Mouse (Mus musculus) right cerebral cortex, postnatal 14 days (tissue): ENCODE measurements at regions not wholly inside any gene's neighbourhood (a gene's known extent, or its start where the extent isn't known, plus 50 kb on each side); places are given as distances from the start of the nearest gene placed in this dataset.
A peak's percentile ranks its signal among the peaks of the same experiment; 100 is the strongest.
"Not testable (repeated sequence)": the region's sequence is repeated elsewhere in the genome, so short reads cannot be mapped to it uniquely, and the experiment has no call there.

Experiments used
- DNase-seq: peaks from one replicate; pipeline ENCODE4 v3.0.0; 2022

DNA sequence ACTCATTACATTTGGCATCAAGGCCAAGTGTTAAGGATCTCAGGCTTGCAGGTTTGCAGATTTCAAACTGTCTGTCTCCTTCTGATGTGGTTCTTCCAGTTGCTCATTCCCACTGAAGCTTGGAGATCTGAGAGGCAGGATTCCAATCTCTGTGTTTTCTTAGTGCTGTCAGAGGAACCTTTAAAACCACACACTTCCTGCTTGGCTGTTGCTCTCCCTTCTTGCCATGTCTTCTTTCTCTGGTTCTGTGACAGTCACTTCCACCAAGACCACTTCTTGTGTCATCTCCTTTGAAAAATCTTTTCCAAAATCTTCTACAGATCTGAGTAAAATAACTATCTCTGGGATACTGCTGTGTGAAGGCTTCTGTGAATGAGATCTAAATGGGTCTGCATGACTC is 117.3 kb downstream of the Gm5426 start:
- no peak for DNase-seq

DNA sequence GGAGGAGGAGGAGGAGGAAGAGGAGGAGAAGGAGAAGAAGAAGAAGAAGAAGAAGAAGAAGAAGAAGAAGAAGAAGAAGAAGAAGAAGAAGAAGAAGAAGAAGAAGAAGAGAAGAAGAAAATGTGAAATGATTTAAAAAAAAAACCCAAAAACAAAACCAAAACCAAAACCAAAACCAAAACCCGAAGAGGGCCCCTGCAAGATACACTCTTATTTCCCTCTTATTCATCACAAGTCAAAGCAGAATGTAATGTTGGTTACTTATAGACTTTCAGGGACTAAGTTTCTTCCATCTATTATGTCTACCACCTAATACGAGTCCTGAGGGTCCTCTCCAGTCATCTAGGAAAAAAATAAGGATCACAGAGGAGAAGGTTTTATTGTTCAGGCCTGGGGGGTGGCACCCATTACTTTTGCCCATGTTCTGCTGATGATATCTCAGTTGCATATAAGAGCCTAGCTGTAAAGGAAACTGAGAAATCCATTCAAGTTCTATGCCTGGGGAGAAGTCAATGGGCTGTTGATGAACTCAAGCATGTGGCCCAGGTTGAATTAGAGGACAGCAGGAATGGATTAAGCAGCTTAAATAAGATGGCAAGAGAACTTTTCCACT is 118.0 kb downstream of the Gm5426 start:
- DNase-seq = no peak

DNA sequence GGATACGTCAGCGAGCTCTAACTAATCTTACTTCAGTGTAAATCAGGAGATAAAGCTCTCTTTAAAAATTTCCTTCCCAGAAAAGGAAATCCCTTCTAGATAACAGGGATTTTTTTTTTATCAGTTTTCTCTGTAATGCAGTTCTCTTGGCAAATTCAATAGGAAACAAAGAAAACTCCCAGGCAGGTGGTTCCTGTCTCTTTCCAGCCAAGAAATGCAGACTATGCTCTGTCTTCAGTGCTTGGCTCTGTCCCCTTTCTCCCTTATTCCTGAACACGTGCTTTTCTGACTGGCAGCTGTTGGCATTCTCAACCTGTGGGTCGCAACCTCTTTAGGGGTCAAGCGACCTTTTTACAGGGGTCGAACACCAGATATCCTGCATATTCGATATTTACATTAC is 121.5 kb downstream of the Gm5426 start:
- no peak for DNase-seq

DNA sequence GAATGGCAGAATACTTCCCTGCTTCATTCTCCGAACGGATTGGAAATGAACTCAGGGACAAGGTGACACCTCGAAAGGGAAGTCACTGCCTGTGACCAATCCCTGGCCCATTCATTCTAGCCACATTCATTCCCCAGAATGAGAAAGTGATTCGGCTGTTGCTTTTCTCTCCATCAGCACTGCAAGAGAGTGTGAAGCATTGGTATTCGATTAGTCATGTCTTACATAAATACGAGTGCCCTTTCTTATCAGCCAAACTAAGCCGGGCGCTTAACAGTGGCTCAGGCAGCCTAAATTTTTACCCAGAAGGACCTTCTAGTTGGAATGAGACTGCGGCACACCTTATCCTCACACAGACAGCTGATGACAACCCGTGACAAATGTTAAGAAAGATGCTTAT is 122.8 kb downstream of the Gm5426 start:
- DNase-seq = no peak

DNA sequence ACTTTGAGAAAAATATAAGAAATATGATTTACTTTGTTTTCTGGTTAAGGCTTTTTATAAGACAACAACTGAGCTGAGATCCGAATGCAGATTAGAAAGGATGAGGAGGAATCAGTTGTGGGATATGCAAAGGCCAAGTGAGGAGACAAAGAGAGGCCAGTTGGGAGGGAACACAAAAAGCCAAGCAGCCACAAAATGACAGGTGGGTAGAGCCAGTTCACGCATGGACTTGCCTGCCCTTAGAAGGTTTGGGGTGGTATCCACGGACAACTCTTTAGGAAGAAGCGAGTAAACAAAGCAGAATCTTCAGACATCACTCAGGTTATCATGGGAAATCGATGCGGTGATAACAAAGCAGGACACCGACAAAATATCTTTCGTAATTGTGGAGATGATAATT is 123.2 kb downstream of the Gm5426 start:
- DNase-seq = no peak

DNA sequence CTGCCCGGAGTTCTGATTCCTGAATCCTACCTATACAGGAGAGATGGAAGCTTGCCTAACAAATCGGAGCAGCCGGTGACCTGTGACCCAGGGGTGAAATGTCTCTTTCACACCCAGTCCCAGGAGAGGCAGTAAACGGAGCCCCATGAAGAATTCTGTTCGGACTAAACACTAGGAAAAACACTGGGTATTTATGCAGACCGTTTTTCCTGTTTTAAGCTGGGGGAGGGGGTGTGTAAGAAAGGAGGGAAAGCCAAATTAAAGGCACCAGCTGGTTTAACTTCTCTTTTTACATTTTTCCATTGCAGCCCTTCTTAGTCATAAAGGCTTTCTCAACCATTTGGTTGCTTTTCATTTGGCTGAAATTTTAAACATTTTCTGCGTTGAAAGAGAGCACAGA is 127.1 kb downstream of the Gm5426 start:
- DNase-seq = no peak

DNA sequence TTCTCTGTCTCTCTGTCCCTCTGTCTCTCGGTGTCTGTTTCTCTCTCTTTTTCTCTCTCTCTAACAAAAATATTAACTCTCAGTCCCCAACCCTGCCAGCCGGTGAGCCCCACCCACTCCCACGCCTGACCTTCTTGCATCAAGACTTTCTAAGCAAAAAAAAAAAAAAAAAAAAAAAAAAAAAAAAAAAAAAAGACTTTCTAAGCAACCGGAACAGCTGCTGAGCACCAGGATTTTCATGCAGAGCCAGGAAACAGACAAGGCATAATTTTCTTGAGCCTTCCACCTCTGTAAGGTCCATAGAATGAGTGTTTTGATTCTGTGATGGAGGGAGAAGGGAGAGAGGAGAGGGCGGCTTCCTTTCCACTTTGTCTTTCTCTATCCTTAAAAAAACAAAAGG is 128.0 kb downstream of the Gm5426 start:
- peak; percentile 5 for DNase-seq

DNA sequence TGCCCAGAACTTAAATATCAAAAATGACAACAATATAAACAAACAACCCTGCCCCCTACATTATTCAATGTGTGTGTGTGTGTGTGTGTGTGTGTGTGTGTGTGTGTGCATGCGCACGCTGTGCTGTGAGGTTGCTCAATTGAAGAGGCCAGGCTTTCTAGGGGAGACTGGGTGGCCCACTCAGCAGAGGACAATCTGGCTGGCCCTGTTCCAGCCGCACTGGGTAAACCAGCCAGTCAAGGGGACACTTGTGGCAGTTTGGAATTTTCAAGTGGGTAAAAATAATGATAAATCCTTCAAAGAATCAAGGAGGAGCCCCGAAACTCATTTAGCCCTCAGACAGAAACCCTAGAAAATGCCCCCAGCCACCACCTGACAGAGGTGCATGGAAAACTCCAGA is 128.5 kb downstream of the Gm5426 start:
- peak; percentile 13 for DNase-seq

DNA sequence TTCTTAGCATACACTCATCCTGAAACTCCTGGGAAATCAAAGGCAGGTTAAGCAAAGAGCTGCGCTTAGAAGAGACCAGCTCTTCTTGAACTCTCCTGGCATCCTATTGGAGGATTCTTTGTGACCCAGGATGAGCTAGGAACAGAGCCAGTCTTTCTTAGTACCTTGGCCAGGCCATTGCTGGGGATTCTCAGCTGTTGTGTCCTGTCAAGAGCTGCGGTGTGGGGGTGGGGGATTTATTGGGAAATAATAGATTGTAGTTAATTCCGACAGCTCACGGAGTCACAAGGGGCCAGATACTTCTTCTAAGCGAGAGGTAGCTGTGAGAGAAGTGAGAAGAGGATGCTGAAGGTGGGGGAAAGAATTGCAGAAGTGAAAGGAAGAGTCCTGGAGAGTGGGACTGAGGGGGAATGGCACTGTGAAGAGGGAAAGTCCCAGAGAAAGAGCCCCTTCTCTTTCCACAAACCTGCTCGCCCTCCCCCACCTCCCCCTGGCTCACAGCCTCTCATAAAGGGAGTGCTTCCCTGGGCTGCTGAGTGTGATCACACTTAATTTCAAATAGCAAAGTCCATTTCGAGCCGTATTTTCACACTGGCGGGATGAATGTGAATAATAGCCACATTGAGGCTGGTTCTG is 129.8 kb downstream of the Gm5426 start:
- no peak for DNase-seq

DNA sequence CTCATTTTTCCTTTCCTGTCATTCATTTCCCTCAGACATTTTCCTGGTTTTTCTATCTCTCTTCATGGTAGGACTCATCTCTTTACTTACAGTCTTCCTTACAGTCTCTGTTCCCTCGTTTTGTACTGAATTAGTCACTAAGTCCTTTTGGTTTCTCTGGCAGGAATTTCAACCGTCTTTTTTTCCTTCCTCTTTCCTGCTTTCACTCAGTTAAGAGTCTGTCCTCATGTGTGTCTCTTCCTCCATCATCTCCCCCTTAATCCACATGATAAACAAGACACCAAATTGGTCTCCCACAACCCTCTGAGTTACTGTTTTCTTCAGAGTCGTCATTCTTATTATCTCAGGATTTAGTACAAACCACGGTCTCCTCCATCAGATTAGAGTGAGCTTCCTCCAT is 131.2 kb downstream of the Gm5426 start:
- DNase-seq = no peak

DNA sequence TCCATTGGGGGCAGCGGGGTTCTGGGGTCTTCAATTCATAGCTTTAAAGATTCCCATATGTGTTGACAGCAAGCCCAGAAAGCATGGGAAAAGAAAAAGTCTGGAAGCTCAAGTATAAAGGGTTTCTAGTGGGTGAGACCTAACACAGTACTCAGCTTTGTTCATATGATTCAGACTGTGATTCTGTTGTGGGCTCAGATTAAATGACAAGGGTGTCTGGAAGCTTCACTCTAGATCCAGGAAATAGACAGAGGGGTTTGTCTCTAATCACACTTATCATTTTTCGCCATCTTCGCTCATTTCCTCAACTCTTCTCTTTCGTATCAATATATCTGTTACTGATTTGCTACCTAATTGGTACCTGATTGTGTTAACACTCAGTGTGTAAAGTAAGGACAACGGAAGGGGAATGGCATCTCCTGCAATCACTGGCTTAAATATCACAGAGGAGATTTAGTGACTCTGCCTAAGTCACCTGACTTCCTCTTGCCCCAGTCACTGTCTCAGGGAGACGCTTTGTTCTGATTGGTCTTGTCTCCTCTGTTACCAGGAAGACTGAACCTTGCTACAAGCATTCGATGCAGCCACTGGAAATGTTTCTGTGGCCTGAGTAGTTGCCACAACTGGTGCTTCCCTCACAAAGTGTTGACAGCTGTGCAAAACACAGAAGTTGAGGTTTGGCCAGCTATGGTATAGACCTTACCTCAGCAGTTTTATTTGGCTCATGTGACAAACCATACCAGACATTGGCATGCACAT is 137.4 kb downstream of the Gm5426 start:
- DNase-seq = no peak

DNA sequence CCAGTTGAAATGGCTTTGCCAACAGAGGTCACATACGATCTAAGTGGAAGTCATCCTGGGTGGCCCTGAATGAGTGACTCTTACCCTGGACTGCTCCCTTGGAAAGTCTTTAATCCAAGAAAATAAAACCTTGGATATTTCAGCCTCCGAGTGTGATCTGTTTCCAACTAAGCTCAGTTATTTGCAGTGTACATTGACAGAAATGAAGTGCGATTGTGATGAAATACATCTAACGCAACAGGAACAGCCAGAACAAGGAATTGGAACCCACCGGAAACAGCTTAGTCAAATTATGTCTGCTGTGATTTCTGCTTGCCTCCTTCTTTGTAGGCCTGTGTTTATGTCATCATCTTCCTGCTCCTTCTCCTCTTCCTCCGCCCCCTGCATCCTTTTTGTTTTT is 143.7 kb downstream of the Gm5426 start:
- DNase-seq = no peak

DNA sequence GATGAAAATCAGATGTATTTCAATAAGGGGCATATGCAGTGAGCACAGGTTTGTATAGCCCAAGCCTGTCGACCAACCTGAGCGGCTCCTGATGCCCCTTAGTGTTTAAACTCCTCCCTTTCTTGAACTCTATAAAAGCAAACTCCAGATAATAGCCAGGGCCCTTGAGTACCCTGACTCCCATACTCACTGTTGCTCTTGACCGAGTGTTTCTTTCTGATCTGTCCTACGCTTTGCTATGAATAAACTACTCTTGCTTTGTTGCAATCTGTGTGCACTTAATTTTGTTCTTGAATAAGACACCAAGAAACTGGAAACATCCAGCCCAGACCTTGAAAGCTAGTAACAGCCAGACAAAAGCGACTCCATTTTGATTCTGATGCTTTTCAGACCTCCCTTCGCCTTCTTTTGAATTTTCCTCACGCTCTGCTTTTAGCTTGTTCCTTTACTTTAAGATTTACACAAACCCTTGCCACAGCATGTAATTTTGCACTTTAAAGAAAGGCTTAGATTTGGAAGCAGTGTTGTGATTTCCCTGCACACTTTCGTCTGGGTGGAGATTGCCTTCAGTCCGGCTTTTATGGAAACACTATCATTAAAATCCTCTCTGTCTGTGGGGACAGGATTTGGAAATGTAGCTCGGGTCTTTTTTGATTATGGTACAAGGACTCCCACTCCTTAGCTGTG is 149.1 kb downstream of the Gm5426 start:
- no peak for DNase-seq

DNA sequence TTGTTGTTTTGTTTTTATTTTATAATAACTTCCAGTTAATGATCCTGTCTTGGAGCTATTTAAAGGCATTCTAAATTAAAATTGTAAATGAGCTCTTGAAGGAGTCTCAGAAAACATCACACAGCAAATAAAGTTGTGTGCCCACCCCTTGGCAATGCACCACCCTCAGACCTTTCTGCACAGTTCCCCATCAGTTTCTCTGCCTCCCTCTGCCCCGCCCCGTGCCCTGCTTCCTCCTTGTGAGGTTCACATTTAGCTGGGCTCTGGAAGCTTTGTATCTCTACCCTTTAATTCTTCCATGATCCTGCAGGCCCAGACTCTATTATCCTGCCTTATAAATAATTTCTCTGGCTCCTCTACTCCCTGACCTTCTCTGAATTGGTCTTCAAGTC is 149.7 kb downstream of the Gm5426 start:
- no peak for DNase-seq

DNA sequence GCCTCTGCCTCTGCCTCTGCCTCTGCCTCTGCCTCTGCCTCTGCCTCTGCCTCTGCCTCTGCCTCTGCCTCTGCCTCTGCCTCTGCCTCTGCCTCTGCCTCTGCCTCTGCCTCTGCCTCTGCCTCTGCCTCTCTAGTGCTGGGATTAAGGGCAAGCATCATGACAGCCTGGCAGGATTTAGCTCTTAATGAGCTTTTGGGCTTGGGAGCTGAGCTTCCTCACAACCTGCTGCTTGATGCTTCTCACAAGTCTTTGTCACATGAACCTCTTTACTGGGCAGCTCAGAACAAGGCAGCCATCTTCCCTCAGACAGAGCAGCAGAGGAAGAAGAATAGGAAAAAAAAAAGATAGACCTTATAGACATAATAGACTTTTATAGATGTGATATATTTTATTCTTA is 152.6 kb downstream of the Gm5426 start:
- DNase-seq = not testable (repeated sequence)

DNA sequence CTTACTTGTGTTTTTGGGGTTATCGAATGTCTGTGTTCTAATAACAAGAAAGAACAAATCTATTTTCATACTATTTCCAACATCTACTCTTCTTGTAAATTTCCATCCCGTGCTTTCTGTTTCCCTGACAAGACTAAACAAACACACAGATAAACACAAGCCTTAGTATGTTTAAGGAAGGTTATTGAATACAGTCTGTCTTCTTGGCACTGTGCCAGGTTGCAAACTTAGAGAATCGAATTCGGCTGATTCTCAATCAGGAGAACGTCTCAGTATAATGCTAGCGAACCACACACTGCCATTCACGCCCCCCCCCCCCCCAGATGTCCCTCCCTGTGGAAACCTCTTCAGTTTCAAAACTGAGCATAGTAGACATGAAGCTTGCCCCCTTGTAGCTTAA is 157.2 kb downstream of the Gm5426 start:
- DNase-seq = no peak

DNA sequence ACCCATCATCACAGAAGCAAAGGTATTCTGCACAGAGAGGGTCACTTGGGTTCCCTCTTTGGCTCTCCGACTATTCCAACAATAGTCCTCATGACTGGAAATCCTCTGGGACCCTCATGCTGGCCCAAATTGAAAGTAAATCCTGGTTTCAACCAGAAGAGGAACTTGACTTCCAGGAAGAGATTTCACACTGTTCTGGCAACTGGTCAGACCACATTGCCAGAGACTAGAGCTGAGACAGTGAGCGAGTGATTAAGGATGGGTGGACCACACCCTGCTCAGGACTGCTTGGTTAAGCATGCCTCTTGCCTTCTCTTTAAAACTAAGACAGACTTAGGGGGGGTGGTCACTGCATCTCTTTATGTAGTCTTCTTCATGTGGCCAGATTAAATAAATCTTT is 158.3 kb downstream of the Gm5426 start:
- no peak for DNase-seq

DNA sequence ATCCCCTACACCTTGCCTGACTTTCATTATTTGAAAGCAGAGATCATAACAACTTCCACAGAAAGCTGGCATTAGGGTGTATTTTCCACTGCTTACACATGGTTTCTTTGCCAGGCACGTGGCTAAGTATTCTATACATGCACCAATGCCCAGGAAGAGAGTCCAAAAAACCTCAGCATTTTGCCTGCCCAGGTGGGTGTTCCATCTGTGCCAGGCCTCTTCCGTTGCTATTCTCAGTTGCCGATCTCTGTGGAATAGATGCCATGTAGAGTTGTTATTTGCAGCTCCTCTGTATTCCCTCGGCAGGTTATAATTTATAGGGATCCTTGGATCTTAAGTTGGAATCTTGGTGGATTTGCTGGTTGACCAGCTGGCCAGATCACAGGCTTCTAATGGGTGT is 161.3 kb downstream of the Gm5426 start:
- no peak for DNase-seq

DNA sequence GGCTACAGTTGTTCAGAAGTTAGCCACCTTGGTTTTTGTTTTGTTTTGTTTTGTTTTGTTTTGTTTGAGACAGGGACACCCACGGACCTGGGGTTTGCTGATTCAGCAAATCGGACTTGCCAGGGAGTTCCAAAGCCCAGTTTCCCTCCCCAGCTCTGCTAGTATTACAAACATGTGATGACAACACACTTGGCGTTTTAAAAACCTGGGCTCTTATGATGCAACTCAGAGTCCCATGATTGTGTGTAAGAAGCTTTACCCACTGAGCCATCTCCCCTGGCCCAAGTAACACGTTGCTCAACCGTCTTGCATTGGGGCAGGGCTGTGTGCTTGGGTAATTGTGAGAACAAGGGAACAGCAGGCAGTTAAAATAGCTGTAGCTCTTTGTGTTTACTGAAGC is 162.2 kb downstream of the Gm5426 start:
- DNase-seq = no peak

DNA sequence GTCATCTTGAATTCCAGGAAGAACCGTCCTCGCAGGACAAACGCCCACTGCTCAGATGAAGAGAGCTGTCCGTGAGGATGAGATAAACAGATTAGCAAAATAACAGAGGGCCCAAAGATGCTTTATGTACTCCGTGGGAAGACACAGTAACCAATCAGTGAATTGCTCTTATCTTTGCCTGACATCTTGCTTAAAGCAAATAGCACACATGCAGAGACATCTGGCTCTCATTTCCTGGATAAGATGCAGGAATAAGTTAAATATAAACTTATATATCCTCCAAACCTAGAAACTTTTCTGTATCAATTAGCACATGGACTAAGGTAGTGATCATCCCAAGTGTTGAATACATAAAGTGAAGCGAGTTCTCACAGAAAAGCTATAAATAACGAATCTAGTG is 169.3 kb downstream of the Gm5426 start:
- no peak for DNase-seq

DNA sequence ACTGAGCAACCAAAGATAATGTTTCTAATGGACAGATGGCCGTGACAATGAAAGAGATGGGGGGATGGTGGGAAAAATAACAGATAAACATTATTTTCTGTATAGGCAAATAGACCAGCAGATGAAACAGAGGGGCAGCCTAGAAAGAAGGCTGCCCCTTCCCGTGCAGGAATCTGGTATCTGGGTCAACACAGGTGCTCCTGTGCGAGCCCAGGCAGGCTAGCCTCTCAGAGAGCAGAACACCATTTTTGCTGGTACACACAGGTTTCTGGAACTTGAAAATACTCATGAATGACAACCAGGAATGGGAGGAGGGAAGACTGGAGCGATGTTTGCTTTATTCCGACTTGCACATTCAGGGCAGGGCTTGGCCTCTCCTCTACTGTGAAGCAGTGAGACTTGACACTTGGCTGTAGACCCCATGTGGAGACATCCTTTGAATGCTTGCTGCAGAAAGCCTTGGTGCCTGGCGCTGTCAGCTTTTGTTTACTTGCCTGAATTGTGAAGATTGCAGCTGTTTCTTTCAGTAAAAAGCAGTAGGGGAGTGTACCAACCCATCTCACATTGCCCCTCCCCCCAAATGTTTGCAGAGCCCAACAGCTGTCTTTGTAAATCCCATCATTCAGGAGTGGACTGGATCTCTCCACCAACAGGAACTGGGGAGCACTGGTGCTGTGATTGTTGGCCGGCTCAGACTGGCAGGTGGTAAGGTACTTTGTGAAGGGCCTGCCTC is 172.5 kb downstream of the Gm5426 start:
- no peak for DNase-seq

DNA sequence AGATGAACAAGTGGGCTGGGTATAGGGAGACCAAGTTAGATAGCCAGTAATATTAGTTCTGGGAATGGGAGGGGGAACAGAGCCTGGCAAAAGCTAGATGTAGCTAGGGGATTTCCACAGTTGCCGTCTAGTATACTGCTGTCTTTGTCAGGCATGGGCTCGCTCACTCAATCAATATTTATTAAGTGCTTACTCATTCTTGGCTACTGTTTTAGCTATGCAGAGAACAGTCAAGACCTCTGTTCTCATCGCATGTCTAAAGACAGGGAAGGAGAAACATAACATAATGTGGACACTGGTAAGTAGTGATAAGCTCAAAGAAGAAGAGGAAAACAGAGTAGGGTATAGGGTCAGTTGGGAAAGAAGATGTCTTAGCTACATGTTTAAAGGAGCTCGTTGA is 173.4 kb downstream of the Gm5426 start:
- DNase-seq = no peak

DNA sequence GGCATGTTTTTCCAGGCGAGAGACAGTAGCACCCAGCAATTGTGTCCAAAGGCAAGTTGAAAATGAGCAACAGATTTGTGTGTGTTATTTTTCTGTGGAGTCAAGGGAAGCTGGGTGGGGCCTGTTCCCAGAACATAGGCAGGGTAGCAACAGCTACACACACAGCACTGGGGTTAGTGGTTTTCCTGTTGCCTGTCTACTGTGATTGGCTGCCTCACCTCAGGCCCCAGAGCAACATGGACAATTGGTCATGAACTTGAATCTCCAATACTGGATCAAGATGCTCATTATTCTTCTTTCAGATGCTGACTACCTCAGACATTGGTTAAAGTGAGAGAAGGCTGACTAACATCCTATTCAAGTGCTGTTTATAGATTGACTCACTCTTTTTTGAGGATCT is 188.9 kb downstream of the Gm5426 start:
- DNase-seq = no peak
